Mouse (Mus musculus) T-helper 17 cell (primary cell): ENCODE measurements around the gene Scamp4.

Experiments used
- in situ Hi-C, 2 experiments: fragments of 300-600 bp; cut with MboI, MseI; formaldehyde crosslinking; loops; 1 replicate in 1 of 2; 2 replicates in 1 of 2; pipeline ENCODE4 v1.15.1; 2025; ENCODE audit warnings: high pct_unique_total_duplicates in 2 of 2

Scamp4 gene

GRCm38 (mm10) chr10:80577195-80578130 is 25.2 kb upstream of the Scamp4 start, which contains the start of gene Klf16:
Klf16 (minus strand) TSS chr10:80577321.
- in situ Hi-C loops: loop anchor here (5.0 to 10.0 kb wide), 3 partner anchors 45 to 110 kb away; partner anchors contain the start of gene Csnk1g2 (in 1 of the 2)

- in situ Hi-C loops: loop anchor here (5.0 to 10.0 kb wide), 3 partner anchors 44 to 109 kb away; partner anchors contain the start of gene Csnk1g2 (in 1 of the 2)
Observed at GRCm38 (mm10) chr10:80578131-80578750, 24.4 kb upstream of the Scamp4 start.

- in situ Hi-C loops: loop anchor here (5.0 to 10.0 kb wide), 3 partner anchors 43 to 108 kb away; partner anchors contain the start of gene Csnk1g2 (in 1 of the 2)
Observed at GRCm38 (mm10) chr10:80578911-80579310, 23.8 kb upstream of the Scamp4 start.

GRCm38 (mm10) chr10:80583047-80583446 is 19.6 kb upstream of the Scamp4 start:
- in situ Hi-C loops: no loop called here

- in situ Hi-C loops: no loop called here
Observed at GRCm38 (mm10) chr10:80584045-80584488, 18.6 kb upstream of the Scamp4 start.

GRCm38 (mm10) chr10:80584642-80585552 is 17.8 kb upstream of the Scamp4 start:
- in situ Hi-C loops: no loop called here

GRCm38 (mm10) chr10:80585581-80585980 is 17.1 kb upstream of the Scamp4 start:
- in situ Hi-C loops: no loop called here

- in situ Hi-C loops: no loop called here
Observed at GRCm38 (mm10) chr10:80586407-80587304, 16.0 kb upstream of the Scamp4 start.

GRCm38 (mm10) chr10:80587305-80587657 is 15.4 kb upstream of the Scamp4 start:
- in situ Hi-C loops: no loop called here

GRCm38 (mm10) chr10:80589127-80589878 is 13.4 kb upstream of the Scamp4 start:
- in situ Hi-C loops: no loop called here

GRCm38 (mm10) chr10:80589879-80590854 is 12.5 kb upstream of the Scamp4 start, which contains the start of gene Abhd17a:
Abhd17a (minus strand) TSS chr10:80590341.
- in situ Hi-C loops: no loop called here

- in situ Hi-C loops: no loop called here
Observed at GRCm38 (mm10) chr10:80596318-80596717, 6.4 kb upstream of the Scamp4 start.

GRCm38 (mm10) chr10:80603364-80603763 is 692 bp downstream of the Scamp4 start:
- in situ Hi-C loops: no loop called here

- in situ Hi-C loops: no loop called here
Observed at GRCm38 (mm10) chr10:80604001-80604509, 1.4 kb downstream of the Scamp4 start.

- in situ Hi-C loops: loop anchor here in 1 of 2 experiments (5.0 kb wide), 1 partner anchor 82 kb away; no protein-coding TSS in a partner anchor
Observed at GRCm38 (mm10) chr10:80604988-80605387, 2.3 kb downstream of the Scamp4 start.

- in situ Hi-C loops: loop anchor here in 1 of 2 experiments (5.0 kb wide), 1 partner anchor 82 kb away; no protein-coding TSS in a partner anchor
Observed at GRCm38 (mm10) chr10:80605721-80606120, 3.0 kb downstream of the Scamp4 start, which contains the start of gene Gm49322. Gm49322 (plus strand) TSS chr10:80606021.

GRCm38 (mm10) chr10:80606306-80606705 is 3.6 kb downstream of the Scamp4 start:
- in situ Hi-C loops: loop anchor here in 1 of 2 experiments (5.0 kb wide), 1 partner anchor 81 kb away; no protein-coding TSS in a partner anchor
